Mouse (Mus musculus) intestine, postnatal 0 days (tissue): ENCODE data around the gene Igflr1. TPM values are rescaled to one million over a fixed set of nuclear protein-coding genes. Genes with fewer than 3 reads are reported as not detected.

Experiments
- ATAC-seq: fragments of 200-750 bp; cut with Nextera tagmentation; 2 replicates; pipeline ENCODE4 v1.8.0; 2017; ENCODE audit warnings: mild to moderate bottlenecking, moderate TSS enrichment, moderate library complexity
- H3K27ac ChIP-seq: fragments of 300-500 bp; sonication (generic); 2 replicates; pipeline ENCODE4 v1.5.1; 2014; ENCODE audit warnings: mild to moderate bottlenecking, low read depth, low read length, moderate library complexity
- H3K27me3 ChIP-seq: fragments of 300-500 bp; sonication (generic); replicated peaks from 2 replicates; pipeline ENCODE4 v1.6.1; 2014; ENCODE audit warnings: low read length, mixed read lengths; ENCODE audit not compliant: control insufficient read depth, insufficient read depth
- H3K36me3 ChIP-seq: fragments of 300-500 bp; sonication (generic); 2 replicates; pipeline ENCODE4 v1.6.1; 2014; ENCODE audit warnings: mild to moderate bottlenecking, moderate library complexity; ENCODE audit not compliant: control insufficient read depth, insufficient read depth
- H3K4me1 ChIP-seq: fragments of 300-500 bp; sonication (generic); replicated peaks from 2 replicates; pipeline ENCODE4 v1.6.1; 2014; ENCODE audit warnings: antibody characterized with exemption, low read length, mixed read lengths; ENCODE audit not compliant: control insufficient read depth, insufficient read depth
- H3K4me2 ChIP-seq: fragments of 300-500 bp; sonication (generic); replicated peaks from 2 replicates; pipeline ENCODE4 v1.6.1; 2014; ENCODE audit warnings: low read depth, mild to moderate bottlenecking, moderate library complexity
- H3K4me3 ChIP-seq: fragments of 300-500 bp; sonication (generic); 2 replicates; pipeline ENCODE4 v1.5.1; 2014; ENCODE audit warnings: low read depth, low read length
- H3K9ac ChIP-seq: fragments of 300-500 bp; sonication (generic); 2 replicates; pipeline ENCODE4 v1.6.1; 2014; ENCODE audit warnings: mild to moderate bottlenecking, low read depth, low read length
- H3K9me3 ChIP-seq: fragments of 300-500 bp; sonication (generic); 2 replicates; pipeline ENCODE4 v1.6.1; 2016; ENCODE audit warnings: mixed run types; ENCODE audit not compliant: control insufficient read depth
- CTCF ChIP-seq: sonication (generic); IDR thresholded peaks from 2 replicates; pipeline ENCODE4 v1.5.1; 2016; ENCODE audit warnings: low read depth, mild to moderate bottlenecking, control low read depth, antibody characterized with exemption, moderate library complexity
- WGBS: fragments of 180-500 bp; shearing (Covaris S2); extraction: QIAGEN DNeasy Blood & Tissue Kit; methylation state at CpG from one replicate; pipeline ENCODE4 v1.1.7; 2014; 5-methylcytosine and 5-hydroxymethylcytosine counted together
- polyA plus RNA-seq: library from polyadenylated mRNA; unstranded; fragments of >200 nt; fragmentation: Nextera tagmentation; extraction: Ambion mirVana; gene quantifications from 2 replicates; pipeline ENCODE4 v1.2.1, GENCODE M21; 2015

Gene Igflr1
- polyA plus RNA-seq, 1 experiment from 2014 or later = 0.73 TPM

- peak within 1 kb of the TSS; percentile 97 for H3K4me2 ChIP-seq
- WGBS = under 1% methylated on average over 60 of the region's 84 CpGs
- peaks cover 3% of the 10 kb centered on the region; the same call in 1 of the 2 replicates for H3K4me1 ChIP-seq
- no peaks in the 10 kb centered on the region for H3K9me3 ChIP-seq
- TF ChIP-seq CTCF = no peak
- ATAC-seq = peak; percentile 92
- no peaks in the 10 kb centered on the region for H3K27me3 ChIP-seq
- H3K27ac ChIP-seq = no peak within 1 kb of the TSS
- peaks cover 7% of the 10 kb centered on the region; the same call in 1 of the 2 replicates for H3K36me3 ChIP-seq
- H3K9ac ChIP-seq = peak within 1 kb of the TSS; percentile 37; the same call in 1 of the 2 replicates
- peak within 1 kb of the TSS; percentile 75 for H3K4me3 ChIP-seq
Observed at GRCm38 (mm10) chr7:30534633-30535577, 30.3 kb upstream of the Igflr1 start, which contains the start of gene Arhgap33. Gene Arhgap33, minus strand, starts transcription at chr7:30535060.

- Histone ChIP-seq H3K36me3 (peaks cover 19% of the 10 kb centered on the region; the same call in 1 of the 2 replicates), H3K4me1 (no peaks in the 10 kb centered on the region), H3K27me3 (no peaks in the 10 kb centered on the region), H3K9ac (no peak overlapping the region), H3K4me2 (no peak overlapping the region), H3K4me3 (no peak overlapping the region), H3K27ac (no peak overlapping the region), H3K9me3 (no peaks in the 10 kb centered on the region)
- no peak for TF ChIP-seq CTCF
- 91% methylated on average over 7 of the region's 7 CpGs for WGBS
- ATAC-seq = no peak
Observed at GRCm38 (mm10) chr7:30540572-30540971, 24.7 kb upstream of the Igflr1 start.

- 91% methylated on average over 2 of the region's 2 CpGs for WGBS
- Histone ChIP-seq H3K9ac (no peak overlapping the region), H3K4me1 (no peaks in the 10 kb centered on the region), H3K9me3 (no peaks in the 10 kb centered on the region), H3K27me3 (no peaks in the 10 kb centered on the region), H3K36me3 (peaks cover 19% of the 10 kb centered on the region; the same call in 1 of the 2 replicates), H3K27ac (no peak overlapping the region), H3K4me3 (no peak overlapping the region), H3K4me2 (no peak overlapping the region)
- no peak for TF ChIP-seq CTCF
- no peak for ATAC-seq
Observed at GRCm38 (mm10) chr7:30544327-30544726, 20.9 kb upstream of the Igflr1 start.

- Histone ChIP-seq H3K27ac (no peak overlapping the region), H3K27me3 (no peaks in the 10 kb centered on the region), H3K4me2 (no peak overlapping the region), H3K36me3 (peaks cover 8% of the 10 kb centered on the region), H3K9ac (no peak overlapping the region), H3K9me3 (no peaks in the 10 kb centered on the region), H3K4me3 (no peak overlapping the region), H3K4me1 (peaks cover 3% of the 10 kb centered on the region; the same call in 1 of the 2 replicates)
- WGBS = 82% methylated on average over 2 of the region's 2 CpGs
- no peak for TF ChIP-seq CTCF
- no peak for ATAC-seq
Observed at GRCm38 (mm10) chr7:30549880-30550279, 15.3 kb upstream of the Igflr1 start.

- Histone ChIP-seq H3K4me3 (no peak overlapping the region), H3K4me1 (peaks cover 3% of the 10 kb centered on the region; the same call in 1 of the 2 replicates), H3K27me3 (no peaks in the 10 kb centered on the region), H3K9me3 (no peaks in the 10 kb centered on the region), H3K36me3 (peaks cover 14% of the 10 kb centered on the region), H3K27ac (no peak overlapping the region), H3K4me2 (no peak overlapping the region), H3K9ac (no peak overlapping the region)
- WGBS = 100% methylated on average over 1 of the region's 1 CpGs
- TF ChIP-seq CTCF = no peak
- no peak for ATAC-seq
Observed at GRCm38 (mm10) chr7:30550603-30551002, 14.6 kb upstream of the Igflr1 start.

GRCm38 (mm10) chr7:30551445-30552101 lies 13.7 kb upstream of the Igflr1 start:
- 3% methylated on average over 10 of the region's 10 CpGs for WGBS
- Histone ChIP-seq H3K4me1 (peaks cover 3% of the 10 kb centered on the region; the same call in 1 of the 2 replicates), H3K9ac (peak overlapping the region; percentile 59), H3K27ac (peak overlapping the region; percentile 89), H3K36me3 (peaks cover 24% of the 10 kb centered on the region), H3K9me3 (no peaks in the 10 kb centered on the region), H3K4me3 (peak overlapping the region; percentile 70), H3K27me3 (no peaks in the 10 kb centered on the region), H3K4me2 (peak overlapping the region; percentile 86)
- peak; percentile 66 for ATAC-seq
- TF ChIP-seq CTCF = peak; percentile 67
